Mouse (Mus musculus): ENCODE data around the gene H2-Q4. TPM values are rescaled to one million over a fixed set of nuclear protein-coding genes. Genes with fewer than 3 reads are reported as not detected.

H2-Q4 gene
- 2.4 and 3.8 TPM in 2 replicates for polyA plus RNA-seq (2015; fragmentation: Nextera tagmentation; extraction: Ambion mirVana)

DNA sequence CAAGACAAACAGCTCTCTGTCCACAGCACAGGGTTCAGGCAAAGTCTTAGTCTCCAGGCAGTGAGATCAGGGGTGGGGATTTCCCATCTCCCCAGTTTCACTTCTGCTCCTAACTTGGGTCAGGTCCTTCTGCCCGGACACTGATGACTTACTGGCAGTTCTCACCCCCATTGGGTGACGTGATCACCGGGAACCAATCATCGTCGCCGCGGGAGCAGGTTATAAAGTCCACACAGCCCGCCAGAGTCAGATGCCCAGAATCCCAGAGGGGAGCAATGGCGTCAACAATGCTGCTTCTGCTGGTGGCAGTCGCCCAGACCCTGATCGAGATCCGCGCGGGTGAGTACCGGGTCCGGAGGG is at the start of gene H2-Q4:
H2-Q4 (plus strand) TSS at position 249 of the 360 bp plus-strand sequence.

DNA sequence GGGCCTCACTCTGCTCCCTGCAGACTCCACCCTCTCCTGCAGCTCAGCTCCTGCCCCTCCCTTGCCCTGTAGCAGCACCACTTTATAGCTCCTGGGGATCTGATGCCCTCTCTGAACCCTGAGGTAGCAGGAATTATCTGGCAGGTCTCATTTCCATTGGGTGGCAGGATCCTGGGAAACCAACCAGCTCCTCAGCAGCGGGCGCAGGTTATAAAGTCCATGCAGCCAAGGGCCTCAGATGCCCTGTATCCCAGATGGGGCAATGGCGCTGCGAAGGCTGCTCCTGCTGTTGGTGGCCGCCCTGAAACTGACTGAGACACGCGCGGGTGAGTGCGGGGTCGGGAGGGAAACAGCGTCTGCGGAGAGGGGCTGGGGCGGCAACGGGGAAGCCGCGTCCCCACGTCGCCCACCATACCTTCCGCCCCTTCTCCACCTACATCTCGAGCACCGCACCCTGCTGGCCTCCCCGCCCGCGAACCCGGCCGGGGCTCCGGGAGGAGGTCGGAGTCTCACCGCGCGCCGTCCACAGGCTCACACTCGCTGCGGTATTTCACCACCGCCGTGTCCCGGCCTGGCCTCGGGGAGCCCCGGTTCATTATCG is 37.2 kb upstream of the H2-Q4 start, which contains the start of gene H2-Q2:
H2-Q2 (plus strand) TSS at position 172 of the 601 bp plus-strand sequence.

DNA sequence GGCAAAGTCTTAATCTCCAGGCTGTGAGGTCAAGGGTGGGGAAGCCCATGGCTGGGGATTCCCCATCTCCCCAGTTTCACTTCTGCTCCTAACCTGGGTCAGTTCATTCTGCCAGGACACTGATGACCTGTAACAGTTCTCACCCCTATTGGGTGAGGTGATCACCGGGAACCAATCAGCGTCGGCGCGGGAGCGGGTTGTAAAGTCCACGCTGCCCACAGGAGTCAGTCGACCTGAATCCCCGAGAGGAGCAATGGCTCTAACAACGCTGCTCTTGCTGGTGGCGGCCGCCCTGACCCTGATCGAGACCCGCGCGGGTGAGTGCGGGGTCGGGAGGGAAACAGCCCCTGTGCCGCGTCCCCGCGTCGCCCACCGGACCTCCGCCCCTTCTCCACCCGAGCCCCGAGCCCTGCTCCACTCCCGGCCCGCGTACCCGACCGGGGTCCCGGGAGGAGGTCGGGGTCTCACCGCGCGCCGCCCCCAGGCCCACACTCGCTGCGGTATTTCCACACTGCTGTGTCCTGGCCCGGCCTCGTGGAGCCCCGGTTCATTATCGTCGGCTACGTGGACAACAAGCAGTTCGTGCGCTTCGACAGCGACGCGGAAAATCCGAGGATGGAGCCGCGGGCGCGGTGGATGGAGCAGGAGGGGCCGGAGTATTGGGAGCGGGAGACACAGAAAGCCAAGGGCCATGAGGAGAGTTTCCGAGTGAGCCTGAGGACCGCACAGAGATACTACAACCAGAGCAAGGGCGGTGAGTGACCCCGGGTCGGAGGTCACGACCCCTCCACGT is 45.4 kb downstream of the H2-Q4 start, which contains the start of gene H2-Q6:
H2-Q6 (plus strand) TSS at position 227 of the 793 bp plus-strand sequence.

Other genes with a start within 250 kb of the H2-Q4 start
- gene Apom, start 247.6 kb upstream of the H2-Q4 start, polyA plus RNA-seq (2015; fragmentation: Nextera tagmentation; extraction: Ambion mirVana) = 0.30 and 0.81 TPM in 2 replicates
- gene Bag6, start 244.4 kb upstream of the H2-Q4 start, polyA plus RNA-seq (2015; fragmentation: Nextera tagmentation; extraction: Ambion mirVana) = 39.5 and 42.1 TPM in 2 replicates
- gene Prrc2a, start 214.7 kb upstream of the H2-Q4 start, polyA plus RNA-seq (2015; fragmentation: Nextera tagmentation; extraction: Ambion mirVana) = 51.8 and 55.0 TPM in 2 replicates
- gene Aif1, start 203.5 kb upstream of the H2-Q4 start, polyA plus RNA-seq (2015; fragmentation: Nextera tagmentation; extraction: Ambion mirVana) = 11.0 and 18.3 TPM in 2 replicates
- 14.2 and 24.5 TPM in 2 replicates for gene Lst1, start 191.2 kb upstream of the H2-Q4 start, polyA plus RNA-seq (2015; fragmentation: Nextera tagmentation; extraction: Ambion mirVana)
- gene Ltb, start 185.2 kb upstream of the H2-Q4 start, polyA plus RNA-seq (2015; fragmentation: Nextera tagmentation; extraction: Ambion mirVana) = 1.3 and 2.2 TPM in 2 replicates
- 0.49 and 0.74 TPM in 2 replicates for gene Tnf, start 177.6 kb upstream of the H2-Q4 start, polyA plus RNA-seq (2015; fragmentation: Nextera tagmentation; extraction: Ambion mirVana)
- gene Lta, start 174.3 kb upstream of the H2-Q4 start, polyA plus RNA-seq (2015; fragmentation: Nextera tagmentation; extraction: Ambion mirVana) = 0.12 and 0.24 TPM in 2 replicates
- gene Gm16181, start 158.8 kb upstream of the H2-Q4 start, polyA plus RNA-seq (2015; fragmentation: Nextera tagmentation; extraction: Ambion mirVana) = 0.40 and 0.83 TPM in 2 replicates
- 3.3 and 3.9 TPM in 2 replicates for gene Atp6v1g2, start 146.0 kb upstream of the H2-Q4 start, polyA plus RNA-seq (2015; fragmentation: Nextera tagmentation; extraction: Ambion mirVana)
- 8.5 and 8.8 TPM in 2 replicates for gene Nfkbil1, start 143.8 kb upstream of the H2-Q4 start, polyA plus RNA-seq (2015; fragmentation: Nextera tagmentation; extraction: Ambion mirVana)
- gene Ddx39b, start 137.9 kb upstream of the H2-Q4 start, polyA plus RNA-seq (2015; fragmentation: Nextera tagmentation; extraction: Ambion mirVana) = 131 and 157 TPM in 2 replicates
- 113 and 180 TPM in 2 replicates for gene H2-D1, start 116.9 kb upstream of the H2-Q4 start, polyA plus RNA-seq (2015; fragmentation: Nextera tagmentation; extraction: Ambion mirVana)
- gene H2-Q1, start 59.2 kb upstream of the H2-Q4 start, polyA plus RNA-seq (2015; fragmentation: Nextera tagmentation; extraction: Ambion mirVana) = not detected in 2 replicates
- gene H2-Q2, start 37.4 kb upstream of the H2-Q4 start, polyA plus RNA-seq (2015; fragmentation: Nextera tagmentation; extraction: Ambion mirVana) = not detected in 2 replicates
- gene H2-Q6, start 45.2 kb downstream of the H2-Q4 start, polyA plus RNA-seq (2015; fragmentation: Nextera tagmentation; extraction: Ambion mirVana) = 0.49 and 0.79 TPM in 2 replicates
- gene H2-Q7, start 59.5 kb downstream of the H2-Q4 start, polyA plus RNA-seq (2015; fragmentation: Nextera tagmentation; extraction: Ambion mirVana) = 1.3 and 1.7 TPM in 2 replicates
- 0.62 and 1.2 TPM in 2 replicates for gene H2-Q10, start 90.5 kb downstream of the H2-Q4 start, polyA plus RNA-seq (2015; fragmentation: Nextera tagmentation; extraction: Ambion mirVana)
- not detected in 2 replicates for gene Pou5f1, start 126.4 kb downstream of the H2-Q4 start, polyA plus RNA-seq (2015; fragmentation: Nextera tagmentation; extraction: Ambion mirVana)
- 20.3 and 26.5 TPM in 2 replicates for gene Tcf19, start 137.2 kb downstream of the H2-Q4 start, polyA plus RNA-seq (2015; fragmentation: Nextera tagmentation; extraction: Ambion mirVana)
- 3.9 and 5.0 TPM in 2 replicates for gene Cchcr1, start 137.5 kb downstream of the H2-Q4 start, polyA plus RNA-seq (2015; fragmentation: Nextera tagmentation; extraction: Ambion mirVana)
- not detected in 2 replicates for gene Psors1c2, start 153.6 kb downstream of the H2-Q4 start, polyA plus RNA-seq (2015; fragmentation: Nextera tagmentation; extraction: Ambion mirVana)
- 0.42 and 7.0 TPM in 2 replicates for gene Cdsn, start 172.5 kb downstream of the H2-Q4 start, polyA plus RNA-seq (2015; fragmentation: Nextera tagmentation; extraction: Ambion mirVana)
- not detected in 2 replicates for gene 2300002M23Rik, start 187.8 kb downstream of the H2-Q4 start, polyA plus RNA-seq (2015; fragmentation: Nextera tagmentation; extraction: Ambion mirVana)
- gene Sfta2, start 221.9 kb downstream of the H2-Q4 start, polyA plus RNA-seq (2015; fragmentation: Nextera tagmentation; extraction: Ambion mirVana) = not detected in 2 replicates
- not detected in 2 replicates for gene Gm9573, start 247.0 kb downstream of the H2-Q4 start, polyA plus RNA-seq (2015; fragmentation: Nextera tagmentation; extraction: Ambion mirVana)